In the genomic region with DNA sequence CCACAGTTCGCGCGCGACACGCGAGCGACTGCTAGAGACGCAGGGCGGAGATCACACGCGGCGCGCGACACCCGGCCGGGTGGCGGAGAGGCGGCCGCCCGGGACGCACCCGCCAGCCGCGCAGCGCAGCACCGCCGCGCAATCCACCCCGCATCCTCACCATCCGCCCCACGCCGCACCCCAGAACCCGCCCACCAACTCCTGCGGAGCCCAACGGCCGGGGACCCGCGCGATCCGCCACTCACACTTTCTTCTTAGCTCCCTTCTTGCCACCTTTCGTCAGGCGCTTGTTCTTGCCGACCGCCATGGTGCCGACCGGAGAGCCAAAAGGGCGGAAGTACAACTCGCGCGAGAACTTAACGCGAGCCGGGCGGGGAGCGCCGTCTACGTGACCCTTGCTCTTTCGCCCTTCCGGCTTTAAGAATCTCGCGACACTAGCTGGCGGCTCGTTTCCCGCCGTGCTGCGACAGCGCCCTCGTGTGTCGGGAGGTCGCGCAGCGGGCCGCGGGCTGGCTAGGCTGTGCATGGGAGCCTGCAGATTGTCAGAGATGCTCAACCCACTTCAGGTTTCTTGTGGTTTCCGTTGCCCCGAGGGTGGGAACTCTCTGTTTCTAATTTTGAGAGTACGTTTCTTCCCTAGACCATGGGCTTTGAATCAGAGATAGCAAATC, we compare ENCODE assay signal across 8 mouse cellular contexts. TPM values are rescaled to one million over a fixed set of nuclear protein-coding genes. Genes with fewer than 3 reads are reported as not detected.
DNase-seq lines count a peak whose midpoint lies in the region; ATAC-seq lines count a peak whose summit lies in the region.

Gene Rps3a1, minus strand, starts transcription at position 440 of the 671 bp plus-strand sequence.

- no peaks in the 10 kb centered on the region for H3K27me3 ChIP-seq in intestine, embryonic 14.5 days (replicated peaks; ENCODE audit: control insufficient read depth, insufficient read depth, low read length)

- H3K4me3 ChIP-seq in intestine, embryonic 14.5 days (ENCODE audit: low read depth, low read length) = peak within 1 kb of the TSS; percentile 86

- H3K9me3 ChIP-seq in intestine, embryonic 14.5 days (ENCODE audit: control insufficient read depth, low read length) = no peaks in the 10 kb centered on the region

- intact Hi-C loops in left cerebral cortex, postnatal 14 days (cut with DNase I) = no loop called here

- peak within 1 kb of the TSS; percentile 89 for H3K27ac ChIP-seq in intestine, embryonic 14.5 days (ENCODE audit: low read depth)

- H3K4me2 ChIP-seq in intestine, embryonic 14.5 days (ENCODE audit: low read length) = peak within 1 kb of the TSS; percentile 81

- peaks cover 40% of the 10 kb centered on the region for H3K36me3 ChIP-seq in intestine, embryonic 14.5 days (ENCODE audit: control insufficient read depth, insufficient read depth, low read length)

- peak; percentile 100 for DNase-seq in adrenal gland, adult 18-20 months (ENCODE audit: low spot score in 2 of 2)
- DNase-seq in embryo, embryonic 11 days = peak; percentile 98
- peak; percentile 97 for DNase-seq in gastrocnemius, postnatal 25 days
- peak; percentile 100 for DNase-seq in intestine, embryonic 14.5 days (ENCODE audit: low spot score)
- peak; percentile 99 for DNase-seq in left cerebral cortex, postnatal 14 days (ENCODE audit: low spot score in 2 of 2)
- DNase-seq in mesoderm, embryonic 11.5 days (ENCODE audit: low read depth, low spot score) = peak; percentile 98
- DNase-seq in right cerebral cortex, postnatal 36 days (ENCODE audit: low spot score in 2 of 2) = peak; percentile 96
- peak; percentile 95 for DNase-seq in yolk sac, embryonic 10.5 days (ENCODE audit: low spot score)

- peak within 1 kb of the TSS; percentile 99 for H3K9ac ChIP-seq in intestine, embryonic 14.5 days (ENCODE audit: low read length)

- ATAC-seq in intestine, embryonic 14.5 days (replicated peaks; ENCODE audit: low FRiP score, low TSS enrichment, low read depth) = peak; percentile 95

- peaks cover 15% of the 10 kb centered on the region for H3K4me1 ChIP-seq in intestine, embryonic 14.5 days (replicated peaks; ENCODE audit: control insufficient read depth, insufficient read depth, low read length)

- WGBS in intestine, embryonic 14.5 days = under 1% methylated on average over 72 of the region's 77 CpGs

RNA-seq across cellular contexts. Expression of gene Rps3a1, which starts in this region (rescaled TPM):
- 100 to 1,000 TPM; 724 to 824 TPM for total RNA-seq in adrenal gland, adult 18-20 months (2021)
- total RNA-seq in gastrocnemius, postnatal 25 days (2021) = 100 to 1,000 TPM; 337 to 372 TPM
- polyA plus RNA-seq in intestine, embryonic 14.5 days (2014; fragmentation: Nextera tagmentation; extraction: Ambion mirVana) = 1,532 and 1,540 TPM in 2 replicates
- total RNA-seq in left cerebral cortex, postnatal 14 days (2021) = 100 to 1,000 TPM; 329 to 345 TPM

Comparison
In these comparisons a context has a peak if more than half of its experiments do, and no peak if none do; other contexts are left out.
1. Peak in every context shown above with its lines: DNase-seq, ATAC-seq, H3K4me3 ChIP-seq and H3K27ac ChIP-seq.